Mouse (Mus musculus) intestine, embryonic 16.5 days (tissue): ENCODE results near the gene Prl3d2. TPM values are rescaled to one million over a fixed set of nuclear protein-coding genes. Genes with fewer than 3 reads are reported as not detected.
"Not testable (repeated sequence)": the region's sequence is repeated elsewhere in the genome, so short reads cannot be mapped to it uniquely, and the experiment has no call there.

Source experiments
- ATAC-seq: fragments of 200-750 bp; cut with Nextera tagmentation; 2 replicates; pipeline ENCODE4 v1.8.0; 2017; ENCODE audit warnings: moderate TSS enrichment, moderate library complexity
- H3K27ac ChIP-seq: fragments of 300-500 bp; sonication (generic); 2 replicates; pipeline ENCODE4 v1.5.1; 2014; ENCODE audit warnings: mild to moderate bottlenecking, low read length
- H3K27me3 ChIP-seq: fragments of 300-500 bp; sonication (generic); replicated peaks from 2 replicates; pipeline ENCODE4 v1.6.1; 2014; ENCODE audit warnings: low read length, control low read depth, mixed read lengths; ENCODE audit not compliant: control insufficient read depth, insufficient read depth
- H3K36me3 ChIP-seq: fragments of 300-500 bp; sonication (generic); 2 replicates; pipeline ENCODE4 v1.6.1; 2014; ENCODE audit warnings: low read length, control low read depth; ENCODE audit not compliant: control insufficient read depth, insufficient read depth
- H3K4me1 ChIP-seq: fragments of 300-500 bp; sonication (generic); 2 replicates; pipeline ENCODE4 v1.6.1; 2014; ENCODE audit warnings: low read length, control low read depth, mixed read lengths; ENCODE audit not compliant: control insufficient read depth, insufficient read depth
- H3K4me2 ChIP-seq: fragments of 300-500 bp; sonication (generic); 2 replicates; pipeline ENCODE4 v1.6.1; 2014; ENCODE audit warnings: low read depth, low read length, control low read depth
- H3K4me3 ChIP-seq: fragments of 300-500 bp; sonication (generic); 2 replicates; pipeline ENCODE4 v1.5.1; 2014; ENCODE audit warnings: mild to moderate bottlenecking, low read length
- H3K9ac ChIP-seq: fragments of 300-500 bp; sonication (generic); 2 replicates; pipeline ENCODE4 v1.6.1; 2014; ENCODE audit warnings: low read depth, low read length
- H3K9me3 ChIP-seq: fragments of 300-500 bp; sonication (generic); 2 replicates; pipeline ENCODE4 v1.6.1; 2016; ENCODE audit warnings: low read length, control low read depth; ENCODE audit not compliant: control insufficient read depth
- WGBS: fragments of 180-500 bp; shearing (Covaris S2); extraction: QIAGEN DNeasy Blood & Tissue Kit; methylation state at CpG from one replicate; pipeline ENCODE4 v1.1.7; 2014; 5-methylcytosine and 5-hydroxymethylcytosine counted together
- polyA plus RNA-seq: library from polyadenylated mRNA; unstranded; fragments of >200 nt; fragmentation: Nextera tagmentation; extraction: Ambion mirVana; gene quantifications from 2 replicates; pipeline ENCODE4 v1.2.1, GENCODE M21; 2015

The Prl3d2 gene
- polyA plus RNA-seq, result not detected in 2 replicates

DNA sequence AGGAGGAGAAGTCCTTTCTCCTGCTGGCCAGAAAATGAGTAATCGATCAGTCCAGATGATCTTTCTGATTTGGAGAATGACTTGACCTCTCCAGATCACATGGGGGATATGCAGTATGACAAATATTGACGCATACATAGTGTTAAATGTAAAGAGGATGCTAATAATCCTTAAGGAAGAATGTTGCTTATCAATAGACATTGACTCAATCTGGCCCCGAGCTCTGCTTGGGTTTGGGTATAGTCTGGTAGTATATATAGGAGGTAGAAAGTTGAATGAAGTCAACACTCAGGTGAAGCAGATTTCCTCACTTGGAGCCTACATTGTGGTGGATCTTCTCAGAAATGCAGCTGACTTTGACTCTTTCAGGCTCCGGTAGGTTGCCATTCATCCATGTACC, at the start of gene Prl3d2:
Prl3d2 (plus strand) TSS at position 301 of the 400 bp plus-strand sequence.
- H3K4me2 ChIP-seq, H3K9ac ChIP-seq, H3K9me3 ChIP-seq, H3K27me3 ChIP-seq, ATAC-seq, H3K36me3 ChIP-seq, H3K4me3 ChIP-seq, H3K27ac ChIP-seq, H3K4me1 ChIP-seq: not testable (repeated sequence)
- WGBS, result 100% methylated on average over 3 of the region's 4 CpGs

DNA sequence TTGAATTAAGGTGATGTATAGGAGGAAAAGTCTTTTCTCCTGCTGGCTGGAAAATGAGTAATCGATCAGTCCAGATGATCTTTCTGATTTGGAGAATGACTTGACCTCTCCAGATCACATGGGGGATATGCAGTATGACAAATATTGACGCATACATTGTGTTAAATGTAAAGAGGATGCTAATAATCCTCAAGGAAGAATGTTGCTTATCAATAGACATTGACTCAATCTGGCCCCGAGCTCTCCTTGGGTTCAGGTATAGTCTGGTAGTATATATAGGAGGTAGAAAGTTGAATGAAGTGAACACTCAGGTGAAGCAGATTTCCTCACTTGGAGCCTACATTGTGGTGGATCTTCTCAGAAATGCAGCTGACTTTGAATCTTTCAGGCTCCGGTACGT, 27.6 kb upstream of the Prl3d2 start, which contains the start of gene Prl3d1:
Prl3d1 (plus strand) TSS at position 301 of the 400 bp plus-strand sequence.
- H3K4me2 ChIP-seq, H3K27me3 ChIP-seq, H3K4me3 ChIP-seq, H3K27ac ChIP-seq, H3K9ac ChIP-seq, H3K9me3 ChIP-seq, H3K4me1 ChIP-seq, ATAC-seq, H3K36me3 ChIP-seq: not testable (repeated sequence)
- WGBS, result 96% methylated on average over 5 of the region's 5 CpGs

DNA sequence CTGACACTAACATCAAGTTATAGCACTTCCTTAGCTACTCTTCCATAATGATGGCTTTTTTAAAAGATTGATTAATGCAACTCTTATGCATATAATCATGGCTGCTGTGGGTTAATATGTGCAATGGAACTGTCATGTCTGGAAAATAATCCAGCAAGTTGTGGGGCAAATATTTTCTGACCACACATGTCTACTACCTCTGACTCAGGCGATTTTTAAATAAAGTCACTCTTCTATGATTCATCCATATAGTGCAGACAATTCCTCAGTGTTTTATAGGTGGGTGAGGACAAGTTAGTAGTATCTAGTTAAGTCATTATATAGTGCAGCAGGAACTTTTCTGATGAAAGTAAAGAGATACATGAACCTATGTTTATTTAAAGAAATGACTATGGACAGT, 26.8 kb downstream of the Prl3d2 start:
- Histone ChIP-seq H3K27ac (no peak overlapping the region), H3K4me2 (no peak overlapping the region), H3K36me3 (no peaks in the 10 kb centered on the region), H3K9me3 (no peaks in the 10 kb centered on the region), H3K27me3 (no peaks in the 10 kb centered on the region), H3K4me3 (no peak overlapping the region), H3K4me1 (no peaks in the 10 kb centered on the region), H3K9ac (no peak overlapping the region)
- WGBS, result 62% methylated on average over 1 of the region's 1 CpGs
- ATAC-seq, result no peak

DNA sequence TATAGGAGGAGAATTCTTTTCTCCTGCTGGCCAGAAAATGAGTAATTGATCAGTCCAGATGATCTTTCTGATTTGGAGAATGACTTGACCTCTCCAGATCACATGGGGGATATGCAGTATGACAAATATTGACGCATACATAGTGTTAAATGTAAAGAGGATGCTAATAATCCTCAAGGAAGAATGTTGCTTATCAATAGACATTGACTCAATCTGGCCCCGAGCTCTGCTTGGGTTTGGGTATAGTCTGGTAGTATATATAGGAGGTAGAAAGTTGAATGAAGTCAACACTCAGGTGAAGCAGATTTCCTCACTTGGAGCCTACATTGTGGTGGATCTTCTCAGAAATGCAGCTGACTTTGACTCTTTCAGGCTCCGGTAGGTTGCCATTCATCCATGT, 35.0 kb downstream of the Prl3d2 start, which contains the start of gene Prl3d3:
Prl3d3 (plus strand) TSS at position 301 of the 400 bp plus-strand sequence.
- not testable (repeated sequence) for H3K36me3 ChIP-seq, H3K9me3 ChIP-seq, H3K4me3 ChIP-seq, H3K4me1 ChIP-seq, H3K9ac ChIP-seq, H3K27me3 ChIP-seq, H3K27ac ChIP-seq, H3K4me2 ChIP-seq, ATAC-seq
- 84% methylated on average over 2 of the region's 3 CpGs for WGBS

Other genes starting within 250 kb of the Prl3d2 start
- not detected in 2 replicates for gene Prl, start 64.1 kb upstream of the Prl3d2 start, polyA plus RNA-seq
- gene Prl3d1, start 27.5 kb upstream of the Prl3d2 start, polyA plus RNA-seq, result not detected in 2 replicates
- gene Prl3d3, start 35.1 kb downstream of the Prl3d2 start, polyA plus RNA-seq, result not detected in 2 replicates
- not detected in 2 replicates for gene Prl3c1, start 75.0 kb downstream of the Prl3d2 start, polyA plus RNA-seq
- gene Prl3b1, start 120.1 kb downstream of the Prl3d2 start, polyA plus RNA-seq, result not detected in 2 replicates
- not detected in 2 replicates for gene Prl3a1, start 137.7 kb downstream of the Prl3d2 start, polyA plus RNA-seq
- gene Prl6a1, start 190.9 kb downstream of the Prl3d2 start, polyA plus RNA-seq, result 0.21 and 1.1 TPM in 2 replicates
- not detected in 2 replicates for gene Prl8a2, start 224.0 kb downstream of the Prl3d2 start, polyA plus RNA-seq